Mouse (Mus musculus) C2C12 (cell line): ENCODE results near the gene Aagab.

Source experiments
- CTCF ChIP-seq: IDR thresholded peaks from one replicate; pipeline ENCODE4 v1.5.1; 2011; ENCODE audit not compliant: control insufficient read depth, insufficient read depth, insufficient read length
- FOSL1 ChIP-seq: IDR thresholded peaks from one replicate; pipeline ENCODE4 v1.8.0; 2011; ENCODE audit warnings: mild to moderate bottlenecking, low read length; ENCODE audit not compliant: poor library complexity, insufficient read depth, severe bottlenecking
- MAX ChIP-seq: IDR thresholded peaks from one replicate; pipeline ENCODE4 v1.6.1; 2011; ENCODE audit warnings: mild to moderate bottlenecking, control low read depth
- MYOD1 ChIP-seq: IDR thresholded peaks from one replicate; pipeline ENCODE4 v1.6.1; 2011; ENCODE audit warnings: low read depth; ENCODE audit not compliant: control insufficient read depth, insufficient read length
- USF1 ChIP-seq: IDR thresholded peaks from one replicate; pipeline ENCODE4 v1.6.1; 2011; ENCODE audit warnings: low read depth, mild to moderate bottlenecking, control low read depth, moderate library complexity

- TF ChIP-seq CTCF = no peak
- TF ChIP-seq FOSL1 = no peak
- no peak for TF ChIP-seq USF1
- TF ChIP-seq MYOD1 = no peak
- TF ChIP-seq MAX = no peak
Measured at GRCm38 (mm10) chr9:63645084-63645483, 42.6 kb downstream of the Aagab start.
